Mouse (Mus musculus): Measurements from ENCODE around the gene Adgrb2.

The Adgrb2 gene

DNA sequence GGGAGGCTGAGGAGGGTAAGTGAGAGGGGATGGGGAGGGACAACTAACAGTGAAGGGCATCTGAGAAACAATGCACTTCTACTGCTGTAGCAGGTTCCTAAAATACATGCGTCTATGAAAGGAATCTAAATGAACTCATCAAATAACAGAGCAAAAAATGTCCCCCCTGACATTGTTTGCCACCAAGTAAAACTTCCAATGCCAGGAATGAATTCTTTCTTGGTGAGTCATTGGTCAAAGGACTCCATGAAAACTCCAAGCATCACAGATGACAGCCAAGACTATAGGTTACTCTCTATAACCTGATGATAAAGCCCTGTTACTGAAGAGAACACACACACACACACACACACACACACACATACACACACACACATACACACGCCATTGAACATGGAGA, 46.5 kb downstream of the Adgrb2 start:
- DNase-seq (ENCODE audit: low spot score in 2 of 2) = no peak

- no peak for DNase-seq (ENCODE audit: low spot score in 2 of 2)
Observed at GRCm38 (mm10) chr4:130033496-130033895, 48.8 kb downstream of the Adgrb2 start.

GRCm38 (mm10) chr4:130036112-130036511, 51.4 kb downstream of the Adgrb2 start:
- no peak for DNase-seq (ENCODE audit: low spot score in 2 of 2)

GRCm38 (mm10) chr4:130036573-130037401, 52.1 kb downstream of the Adgrb2 start:
- DNase-seq (ENCODE audit: low spot score in 2 of 2) = no peak

- DNase-seq (ENCODE audit: low spot score in 2 of 2) = no peak
Observed at GRCm38 (mm10) chr4:130039351-130039750, 54.7 kb downstream of the Adgrb2 start.

GRCm38 (mm10) chr4:130041076-130041475, 56.4 kb downstream of the Adgrb2 start:
- DNase-seq (ENCODE audit: low spot score in 2 of 2) = no peak

DNA sequence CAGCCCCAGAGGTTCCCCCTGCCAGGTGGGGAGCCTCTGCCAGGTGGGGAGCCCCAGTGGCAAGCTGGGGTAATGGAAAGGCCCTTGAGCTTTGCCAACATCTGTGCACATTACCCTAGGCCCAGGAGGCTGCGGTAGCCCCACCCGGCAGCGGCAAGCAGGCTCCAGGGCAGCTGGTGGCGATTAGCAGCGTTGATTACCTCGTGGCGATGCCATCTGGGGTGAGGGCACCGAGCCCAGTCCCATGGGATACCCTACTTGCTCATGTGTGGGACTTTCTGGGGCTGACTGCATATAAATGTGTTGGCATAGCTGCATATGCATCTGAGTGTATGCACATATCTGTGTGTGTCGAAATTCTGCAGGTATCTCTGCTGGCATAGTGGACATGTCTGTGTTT, 59.5 kb downstream of the Adgrb2 start:
- DNase-seq (ENCODE audit: low spot score in 2 of 2) = no peak

GRCm38 (mm10) chr4:130045609-130046008, 60.9 kb downstream of the Adgrb2 start:
- no peak for DNase-seq (ENCODE audit: low spot score in 2 of 2)

DNA sequence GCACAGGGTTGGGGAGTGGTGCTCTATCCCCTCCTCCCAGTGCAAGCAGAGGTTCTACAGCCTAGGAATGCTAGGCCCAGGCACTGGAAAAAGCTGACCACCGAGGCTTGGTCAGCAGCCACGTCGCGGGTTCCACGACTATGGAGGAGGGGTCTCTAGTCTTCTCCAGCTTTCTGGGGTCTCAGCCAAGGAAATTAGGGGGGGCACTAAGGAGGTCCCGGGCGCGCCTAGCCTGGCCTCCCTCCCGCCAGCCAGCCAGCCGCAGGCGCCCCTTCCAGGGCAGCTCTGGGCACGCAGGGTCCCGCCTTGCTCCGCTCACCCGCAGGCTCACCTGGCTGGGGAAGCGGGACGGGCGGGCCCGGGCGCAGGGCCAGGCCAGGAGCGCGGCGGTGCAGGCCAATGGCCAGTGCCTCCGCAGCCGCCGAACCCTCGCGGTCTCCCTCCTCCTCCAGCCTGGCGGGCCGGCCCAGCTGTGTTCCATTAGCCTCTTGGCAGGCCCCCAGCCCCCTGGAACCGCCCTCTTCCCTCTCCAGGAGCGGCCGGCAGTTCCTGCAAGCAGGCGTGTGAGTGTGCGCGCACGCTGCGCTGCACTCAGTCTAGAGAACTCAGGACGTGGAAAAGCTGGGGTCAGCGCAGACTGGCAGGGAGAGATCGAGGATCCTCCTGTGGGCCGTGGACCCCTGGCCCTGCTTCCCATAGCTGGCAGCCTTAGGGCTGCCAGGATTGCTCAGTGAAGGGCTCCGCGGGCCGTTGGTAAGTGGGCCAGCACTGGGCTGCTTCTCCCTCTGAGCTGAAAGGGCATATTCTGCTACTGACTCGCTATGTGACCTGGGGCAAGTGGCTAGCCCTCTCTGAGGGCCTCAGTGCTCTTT, 62.9 kb downstream of the Adgrb2 start, which contains the start of gene Col16a1:
Col16a1 (plus strand) TSS at position 510 of the 872 bp plus-strand sequence.
- peak in 1 of 2 experiments; percentile 19 for DNase-seq (ENCODE audit: low spot score in 2 of 2)

GRCm38 (mm10) chr4:130048203-130048479, 63.5 kb downstream of the Adgrb2 start:
- no peak for DNase-seq (ENCODE audit: low spot score in 2 of 2)

- no peak for DNase-seq (ENCODE audit: low spot score in 2 of 2)
Observed at GRCm38 (mm10) chr4:130050056-130050824, 65.6 kb downstream of the Adgrb2 start.

GRCm38 (mm10) chr4:130052283-130052682, 67.6 kb downstream of the Adgrb2 start:
- no peak for DNase-seq (ENCODE audit: low spot score in 2 of 2)

GRCm38 (mm10) chr4:130053111-130053510, 68.4 kb downstream of the Adgrb2 start:
- no peak for DNase-seq (ENCODE audit: low spot score in 2 of 2)

DNA sequence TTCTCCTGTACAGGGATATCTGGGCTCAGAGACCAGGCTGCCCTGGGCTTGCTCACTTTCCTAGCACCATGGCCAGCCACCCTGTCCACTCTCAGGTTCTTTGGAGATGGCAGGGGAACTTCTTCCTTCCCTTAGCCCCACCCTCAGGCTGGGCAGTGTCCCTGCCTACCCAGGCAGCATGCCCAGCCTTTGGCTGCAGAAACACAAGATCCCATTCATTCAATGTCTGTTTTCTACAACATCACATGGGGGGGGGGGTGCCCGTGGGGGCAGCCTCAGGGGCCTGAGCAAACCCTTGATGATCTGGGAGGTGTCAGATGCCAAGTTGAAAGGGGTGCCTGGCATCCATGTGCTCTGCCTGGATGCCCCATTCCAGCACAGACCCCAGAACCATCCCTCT, 70.1 kb downstream of the Adgrb2 start:
- no peak for DNase-seq (ENCODE audit: low spot score in 2 of 2)

DNA sequence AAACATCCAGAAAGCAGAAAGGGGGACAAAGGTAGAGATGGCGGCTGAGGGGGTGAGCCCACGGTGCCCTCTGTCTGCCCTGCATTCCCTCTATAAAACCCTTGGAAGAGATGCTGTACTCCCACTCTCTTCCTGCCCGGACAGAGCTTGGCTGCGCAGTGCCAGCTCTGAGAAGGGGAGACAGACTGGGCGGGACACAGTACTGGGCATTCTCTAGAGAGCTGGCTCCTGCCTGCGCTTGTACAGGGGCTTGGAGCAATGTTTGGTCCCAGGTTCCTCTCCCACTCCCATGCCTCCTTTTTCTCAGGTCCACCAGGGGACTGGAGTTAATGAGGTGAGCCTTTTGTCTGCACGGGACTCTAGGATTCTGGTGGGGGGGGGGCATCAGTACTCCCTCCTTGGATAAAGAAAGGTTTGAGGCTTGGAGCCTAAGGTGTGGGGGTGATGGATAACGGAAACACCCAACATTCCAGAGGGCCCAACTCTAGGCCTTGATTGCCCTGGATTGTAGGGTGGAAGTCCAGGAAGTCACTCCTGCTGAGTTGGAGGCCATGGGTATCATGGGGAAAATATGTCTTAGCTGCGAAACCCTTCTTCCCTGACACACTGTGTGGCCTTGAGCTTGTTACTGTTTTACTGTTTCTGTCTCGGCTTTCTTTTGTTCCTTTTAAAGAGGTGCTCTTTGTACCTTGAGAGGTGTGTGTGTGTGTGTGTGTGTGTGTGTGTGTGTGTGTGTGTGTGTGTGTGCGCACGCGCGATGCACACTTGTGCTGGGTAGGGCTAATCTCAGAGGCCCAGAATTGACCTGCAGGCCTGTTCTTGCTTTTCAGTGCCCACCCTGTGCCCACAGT, 70.7 kb downstream of the Adgrb2 start:
- DNase-seq (ENCODE audit: low spot score in 2 of 2) = no peak

GRCm38 (mm10) chr4:130056011-130056322, 71.3 kb downstream of the Adgrb2 start:
- no peak for DNase-seq (ENCODE audit: low spot score in 2 of 2)

DNA sequence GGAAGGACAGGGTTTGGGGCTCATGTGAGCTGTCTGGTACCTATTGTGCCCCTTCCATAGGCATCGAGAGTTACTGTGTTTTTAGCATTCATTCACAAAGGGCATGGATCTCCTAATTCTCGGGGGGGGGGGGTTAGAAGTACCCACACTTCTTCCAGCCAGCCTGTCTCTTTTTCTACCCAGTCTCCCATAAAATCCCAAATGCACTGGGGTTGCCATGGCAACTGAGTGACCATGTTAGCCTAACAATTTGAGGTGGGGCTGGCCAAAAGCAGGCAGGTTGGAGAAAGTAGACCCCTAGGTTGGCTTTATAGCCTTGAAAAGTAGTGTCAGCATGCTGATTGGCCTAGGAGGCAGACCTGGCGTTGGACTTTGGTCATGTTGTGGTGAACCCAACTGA, 71.8 kb downstream of the Adgrb2 start:
- DNase-seq (ENCODE audit: low spot score in 2 of 2) = no peak

DNA sequence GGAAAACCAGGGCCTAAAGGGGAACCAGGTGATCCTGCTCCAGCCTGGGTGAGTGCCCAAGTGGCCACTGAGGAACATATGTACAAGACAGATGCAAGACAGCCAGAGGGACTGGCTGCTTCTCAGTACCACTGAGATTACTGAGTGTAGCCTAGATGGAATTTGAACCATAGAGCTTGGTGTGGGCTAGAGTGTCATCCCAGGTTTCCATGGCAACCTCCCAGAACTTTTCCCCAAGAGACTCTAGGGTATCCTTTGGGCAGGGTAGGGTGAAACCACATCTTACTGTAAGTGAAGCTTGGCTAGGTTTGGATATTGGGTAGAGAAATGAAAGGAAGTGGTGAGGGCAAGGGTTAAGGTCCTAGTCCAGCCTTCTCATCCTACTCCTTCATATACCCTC, 76.3 kb downstream of the Adgrb2 start:
- DNase-seq (ENCODE audit: low spot score in 2 of 2) = no peak

DNA sequence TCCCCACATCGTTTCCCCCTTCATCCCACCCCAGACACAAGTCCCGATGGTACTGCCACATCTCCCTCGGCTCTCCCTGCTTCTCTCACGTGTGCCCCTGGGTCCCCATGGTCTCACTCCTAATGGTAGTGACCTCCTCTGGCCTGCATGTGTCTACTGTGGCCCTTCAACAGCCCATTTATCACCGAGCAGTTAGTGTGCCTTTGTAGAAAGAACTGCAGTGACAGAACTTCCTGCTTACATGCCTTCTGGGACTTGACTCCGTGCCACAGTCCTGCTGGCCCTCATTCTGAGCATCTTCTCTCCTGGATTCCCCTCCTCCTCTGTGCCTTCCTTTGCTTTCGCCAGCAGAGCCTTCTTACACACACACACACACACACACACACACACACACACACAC, 78.5 kb downstream of the Adgrb2 start:
- no peak for DNase-seq (ENCODE audit: low spot score in 2 of 2)

GRCm38 (mm10) chr4:130066816-130067215, 82.1 kb downstream of the Adgrb2 start:
- no peak for DNase-seq (ENCODE audit: low spot score in 2 of 2)

DNA sequence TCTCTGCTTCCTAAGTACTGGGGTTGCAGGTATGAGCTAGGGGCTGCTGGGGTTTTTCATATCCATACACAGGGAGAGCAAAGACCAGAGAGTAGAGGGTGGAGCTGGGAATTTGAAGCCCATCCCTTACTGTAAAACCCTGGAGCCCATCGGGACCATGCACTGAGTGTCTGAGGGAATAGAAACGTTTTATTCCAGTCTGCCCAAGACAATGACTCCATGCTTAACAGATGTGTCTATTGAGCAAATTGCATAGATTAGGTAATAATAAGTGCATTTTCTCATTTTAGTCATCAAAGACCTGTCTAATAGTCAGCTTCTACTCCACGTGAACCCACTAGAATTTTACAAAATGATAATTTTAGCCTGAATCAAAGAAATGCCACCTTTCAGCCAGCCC, 85.9 kb downstream of the Adgrb2 start:
- no peak for DNase-seq (ENCODE audit: low spot score in 2 of 2)
